Mouse (Mus musculus) layer of hippocampus, adult 2 months (tissue): ENCODE data around the gene Arrb2. TPM values are rescaled to one million over a fixed set of nuclear protein-coding genes. Genes with fewer than 3 reads are reported as not detected.
"Not testable (repeated sequence)": the region's sequence is repeated elsewhere in the genome, so short reads cannot be mapped to it uniquely, and the experiment has no call there.

Experiments
- DNase-seq, 2 experiments: peaks; one replicate each; pipeline ENCODE4 v3.0.0; 2022; ENCODE audit warnings: low spot score in 2 of 2
- H3K27ac ChIP-seq: fragments of 200-600 bp; 2 replicates; pipeline ENCODE4 v1.8.1; 2022
- H3K4me3 ChIP-seq: fragments of 200-600 bp; 2 replicates; pipeline ENCODE4 v1.8.1; 2022; ENCODE audit warnings: mild to moderate bottlenecking
- CTCF ChIP-seq: fragments of 200-600 bp; conservative IDR thresholded peaks from 2 replicates; pipeline ENCODE4 v1.8.1; 2022; ENCODE audit warnings: antibody characterized with exemption, mild to moderate bottlenecking, moderate library complexity
- long read RNA-seq, 2 experiments: library from polyadenylated mRNA; stranded (forward); transcript quantifications; one replicate each; pipeline ENCODE4 v2.0.0; 2021; ENCODE audit warnings: borderline mapping rate in 2 of 2
- total RNA-seq, 2 experiments: library from RNA; stranded (reverse); gene quantifications; 2 replicates each; pipeline ENCODE4 v1.2.3; 2021

Gene Arrb2
- total RNA-seq: 10 to 100 TPM; 99.9 TPM
- long read RNA-seq, experiment 1, transcript Arrb2-204 (15 exons, 1,848 nt): major isoform, 7 of 22 reads
- long read RNA-seq, experiment 1, partial matches to known transcripts: 1 of 22 reads
- long read RNA-seq, experiment 1, other reads (novel, unspliced or antisense): 13 of 22 reads
- long read RNA-seq, experiment 2, transcript Arrb2-204 (15 exons, 1,848 nt): major isoform, 8 of 28 reads
- long read RNA-seq, experiment 2, partial matches to known transcripts: 3 of 28 reads
- long read RNA-seq, experiment 2, other reads (novel, unspliced or antisense): 13 of 28 reads

- Histone ChIP-seq H3K27ac (peak within 1 kb of the TSS; percentile 98), H3K4me3 (peak within 1 kb of the TSS; percentile 100)
- DNase-seq: peak; percentile 99
- TF ChIP-seq CTCF: peak; percentile 77
These were observed at the start of gene Arrb2 for GRCm38 (mm10) chr11:70432048-70432894. Gene Arrb2 (plus strand): TSS chr11:70432635.

- TF ChIP-seq CTCF: no peak
These were observed 48.3 kb upstream of the Arrb2 start for GRCm38 (mm10) chr11:70384136-70384535.

GRCm38 (mm10) chr11:70387436-70387835 lies 45.0 kb upstream of the Arrb2 start:
- Histone ChIP-seq H3K27ac (no peak overlapping the region), H3K4me3 (no peak overlapping the region)
- DNase-seq: no peak
- TF ChIP-seq CTCF: no peak

More at GRCm38 (mm10) chr11:70384136-70384535, 48.3 kb upstream of the Arrb2 start:
- Histone ChIP-seq H3K4me3 (no peak overlapping the region), H3K27ac (no peak overlapping the region)
- DNase-seq: no peak

GRCm38 (mm10) chr11:70389421-70389820 lies 43.0 kb upstream of the Arrb2 start:
- DNase-seq: peak in 1 of 2 experiments; percentile 32
- no peak overlapping the region for H3K4me3 ChIP-seq
- no peak overlapping the region for H3K27ac ChIP-seq
- no peak for TF ChIP-seq CTCF

DNA sequence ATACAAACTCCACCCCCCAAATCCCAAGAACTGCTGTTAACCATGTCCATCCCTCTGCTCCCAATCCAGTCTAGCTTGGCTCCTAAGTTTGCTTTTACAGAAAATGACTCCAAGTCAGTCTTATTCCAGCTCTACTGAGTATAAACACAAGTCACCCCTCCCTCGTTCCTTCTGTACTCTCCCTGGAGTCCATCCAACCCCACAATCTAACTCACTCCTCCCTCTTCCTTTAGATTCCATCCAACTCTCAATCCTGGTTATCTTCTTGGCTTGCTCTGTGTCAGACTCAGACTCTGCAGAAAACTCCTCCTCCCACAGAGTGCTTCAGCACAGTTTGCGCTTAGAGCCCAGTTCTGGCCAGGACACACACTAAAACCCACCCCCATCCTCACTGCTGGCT lies 28.8 kb upstream of the Arrb2 start:
- TF ChIP-seq CTCF: no peak
- Histone ChIP-seq H3K4me3 (no peak overlapping the region), H3K27ac (no peak overlapping the region)
- DNase-seq: peak in 1 of 2 experiments; percentile 32

DNA sequence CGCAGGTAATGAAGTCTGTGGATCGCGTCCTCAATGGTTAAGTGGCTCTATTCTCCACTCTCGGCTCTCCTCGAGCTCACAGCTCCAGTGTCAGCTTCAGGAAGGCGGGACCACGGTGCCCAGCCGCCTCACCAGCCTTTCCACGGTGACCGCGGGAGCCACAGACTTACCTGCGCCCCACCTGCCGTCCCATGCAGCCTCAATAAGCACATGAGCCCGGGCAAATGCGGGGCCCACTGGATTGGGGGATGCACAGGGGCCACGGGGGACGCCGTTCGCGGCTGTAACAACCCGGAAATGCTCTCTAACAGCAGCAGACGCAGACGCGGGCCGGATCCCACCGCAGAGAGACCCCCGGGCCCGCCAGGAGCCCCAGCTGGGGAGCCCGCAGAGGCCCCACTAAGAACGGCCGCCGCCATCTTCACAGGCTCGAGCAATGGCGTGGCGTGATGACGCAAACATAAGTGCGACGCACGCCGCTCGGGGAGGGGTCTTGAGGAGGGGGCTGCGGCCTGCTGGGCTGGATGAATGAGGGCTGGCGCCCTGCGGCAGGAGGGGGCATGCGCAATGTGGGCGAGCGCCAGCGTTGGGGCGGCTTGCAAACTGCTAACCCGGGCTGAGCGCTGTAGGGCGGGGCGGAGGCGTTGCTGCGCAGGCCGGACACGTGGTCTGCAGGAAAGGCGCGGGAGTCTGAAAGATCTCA lies 22.7 kb upstream of the Arrb2 start, which contains the start of gene Pelp1:
Pelp1 (minus strand) TSS at position 438 of the 703 bp plus-strand sequence.
- Histone ChIP-seq H3K27ac (peak within 1 kb of the TSS; percentile 95), H3K4me3 (peak within 1 kb of the TSS; percentile 93)
- DNase-seq: peak; percentile 88 to 90
- TF ChIP-seq CTCF: no peak

- peak overlapping the region; percentile 95 for H3K27ac ChIP-seq
- DNase-seq: no peak
- H3K4me3 ChIP-seq: peak overlapping the region; percentile 93
- no peak for TF ChIP-seq CTCF
These were observed 22.2 kb upstream of the Arrb2 start for GRCm38 (mm10) chr11:70410297-70410643.

GRCm38 (mm10) chr11:70412591-70412990 lies 19.8 kb upstream of the Arrb2 start:
- no peak for TF ChIP-seq CTCF
- no peak overlapping the region for H3K4me3 ChIP-seq
- DNase-seq: no peak
- H3K27ac ChIP-seq: no peak overlapping the region

DNA sequence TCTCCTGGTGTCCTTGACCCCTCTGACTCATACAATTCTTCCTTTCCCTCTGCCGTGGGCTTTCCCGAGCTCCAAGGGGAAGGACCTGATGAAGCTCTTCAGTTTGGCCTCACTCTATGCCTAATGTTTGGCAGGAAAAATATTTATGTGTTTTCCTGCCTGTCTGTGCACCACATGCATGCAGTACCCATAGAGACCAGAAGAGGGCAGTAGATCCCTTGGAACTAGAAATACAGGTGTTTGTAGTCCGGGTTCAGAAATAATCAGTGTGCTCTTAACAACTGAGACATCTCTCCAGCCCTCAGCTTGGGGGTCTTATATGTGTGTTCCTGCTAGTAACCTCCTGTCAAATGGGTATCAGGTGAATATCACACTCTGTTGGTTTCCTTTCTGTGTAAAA lies 18.5 kb upstream of the Arrb2 start:
- no peak overlapping the region for H3K4me3 ChIP-seq
- peak; percentile 98 for TF ChIP-seq CTCF
- H3K27ac ChIP-seq: no peak overlapping the region
- peak; percentile 47 to 82 for DNase-seq

DNA sequence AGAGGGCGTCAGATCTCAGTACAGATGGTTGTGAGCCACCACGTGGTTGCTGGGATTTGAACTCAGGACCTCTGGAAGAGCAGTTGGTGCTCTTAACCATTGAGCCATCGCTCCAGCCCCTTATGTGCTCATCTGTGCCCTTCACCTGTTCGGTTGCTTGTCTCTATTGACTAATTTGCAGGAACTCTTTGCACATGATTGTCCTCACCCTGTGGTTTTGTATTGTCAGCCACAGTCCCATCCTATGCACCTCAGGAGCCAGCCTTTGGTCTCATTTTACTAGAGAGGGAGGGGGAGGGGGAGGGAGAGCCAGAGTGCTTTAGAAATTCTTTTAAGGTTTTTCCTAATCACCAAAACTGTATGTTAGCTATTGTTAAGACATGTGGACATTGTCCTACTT lies 14.2 kb upstream of the Arrb2 start:
- no peak overlapping the region for H3K4me3 ChIP-seq
- no peak for DNase-seq
- H3K27ac ChIP-seq: peak overlapping the region; percentile 86; the same call in 1 of the 2 replicates
- no peak; the same call in 1 of the 2 replicates for TF ChIP-seq CTCF

DNA sequence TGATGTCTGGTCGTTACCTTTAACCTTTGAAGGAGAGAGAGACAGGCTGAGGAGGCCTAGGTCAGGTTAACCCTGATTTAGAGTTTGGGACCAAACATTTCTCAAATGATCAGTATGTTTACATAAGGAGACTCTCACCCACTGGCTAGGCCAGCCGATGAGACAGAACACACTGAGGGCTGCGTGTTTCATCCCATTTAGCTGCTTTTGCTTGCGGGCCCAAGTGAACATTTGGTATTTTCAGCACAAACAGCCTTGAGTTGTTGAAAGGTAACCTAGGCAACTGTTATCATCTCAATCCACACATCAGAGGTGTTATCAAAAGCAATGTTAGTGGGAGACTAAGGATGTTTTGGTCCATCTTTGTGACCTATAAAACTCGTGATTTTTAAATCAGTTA lies 12.9 kb upstream of the Arrb2 start:
- peak in 1 of 2 experiments; percentile 23 for DNase-seq
- peak overlapping the region; percentile 86 for H3K27ac ChIP-seq
- no peak for TF ChIP-seq CTCF
- no peak overlapping the region for H3K4me3 ChIP-seq

- not testable (repeated sequence) for H3K27ac ChIP-seq, DNase-seq, H3K4me3 ChIP-seq
These were observed 5.8 kb upstream of the Arrb2 start for GRCm38 (mm10) chr11:70426598-70426997.

GRCm38 (mm10) chr11:70431574-70431973 lies 861 bp upstream of the Arrb2 start:
- DNase-seq: no peak
- Histone ChIP-seq H3K27ac (peak overlapping the region; percentile 98), H3K4me3 (peak overlapping the region; percentile 100; the same call in 1 of the 2 replicates)
- TF ChIP-seq CTCF: no peak
